Mouse (Mus musculus): Measurements from ENCODE around the gene Ccdc186. TPM values are rescaled to one million over a fixed set of nuclear protein-coding genes. Genes with fewer than 3 reads are reported as not detected.
A peak's percentile ranks its signal among the peaks of the same experiment; 100 is the strongest.

Gene Ccdc186
- polyA plus RNA-seq (2012; rRNA removed), result 4.1 and 6.1 TPM in 2 replicates

DNA sequence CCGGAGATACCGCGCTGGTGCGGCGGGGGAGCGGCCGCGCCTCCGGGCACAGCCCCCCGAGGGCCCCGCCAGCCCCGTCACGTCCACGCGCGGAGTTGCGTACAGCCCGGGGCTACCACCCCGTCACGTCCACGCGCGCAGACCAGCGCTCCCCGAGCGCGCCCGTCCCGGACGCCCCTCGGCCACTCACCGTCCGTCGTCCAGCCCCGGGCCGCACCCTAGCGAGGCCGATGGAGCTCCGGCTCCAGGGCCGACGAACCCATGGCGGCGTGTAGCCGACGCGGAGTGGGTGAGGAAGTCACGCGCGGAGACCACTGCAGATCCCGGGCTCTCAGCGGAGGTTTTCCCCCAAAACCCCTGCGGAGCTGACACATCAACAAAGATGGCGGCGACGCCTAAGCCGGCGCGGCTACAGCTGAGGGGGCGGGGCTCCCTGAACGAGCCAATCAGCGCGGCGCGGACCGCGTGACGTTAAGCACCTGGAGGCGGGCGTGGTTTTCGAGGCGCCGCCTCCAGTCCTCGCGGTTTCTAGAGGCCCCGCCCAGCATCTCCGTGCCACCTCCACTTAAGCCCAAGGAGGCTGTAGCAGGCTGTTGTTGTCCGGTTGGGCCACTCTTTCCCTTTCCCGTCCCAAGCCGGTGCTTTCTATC lies at the start of gene Ccdc186:
Ccdc186 (minus strand) TSS at position 393 of the 650 bp plus-strand sequence.
- whole genome bisulfite sequencing, result under 1% methylated on average over 79 of the region's 79 CpGs
- peak; percentile 73 for DNase-seq (ENCODE audit: low read depth, low spot score)

- DNase-seq (ENCODE audit: low read depth, low spot score), result no peak
- 45% methylated on average over 4 of the region's 4 CpGs for WGBS
Observed at GRCm38 (mm10) chr19:56867701-56868100, 45.7 kb upstream of the Ccdc186 start.

DNA sequence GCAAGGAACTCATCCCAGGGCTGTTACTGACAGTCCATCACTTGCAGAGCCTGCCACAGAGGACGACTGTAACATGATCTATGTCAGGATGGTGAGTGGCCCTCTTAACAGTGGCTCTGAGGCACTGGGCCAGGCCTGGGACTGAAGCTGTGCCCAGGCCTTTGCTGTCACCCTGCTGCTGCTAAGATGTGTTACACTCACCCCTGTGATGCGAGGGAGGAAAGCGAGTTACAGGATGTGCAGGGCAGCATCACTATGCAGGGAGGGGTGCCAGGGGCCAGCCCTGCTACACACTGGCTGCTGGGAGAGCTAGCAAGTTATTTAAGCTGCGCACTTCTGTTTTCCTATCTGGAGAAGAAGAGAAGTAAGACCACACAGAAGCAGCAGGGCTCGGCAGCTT lies 34.5 kb upstream of the Ccdc186 start:
- no peak for DNase-seq (ENCODE audit: low read depth, low spot score)
- WGBS, result 66% methylated on average over 5 of the region's 5 CpGs

DNA sequence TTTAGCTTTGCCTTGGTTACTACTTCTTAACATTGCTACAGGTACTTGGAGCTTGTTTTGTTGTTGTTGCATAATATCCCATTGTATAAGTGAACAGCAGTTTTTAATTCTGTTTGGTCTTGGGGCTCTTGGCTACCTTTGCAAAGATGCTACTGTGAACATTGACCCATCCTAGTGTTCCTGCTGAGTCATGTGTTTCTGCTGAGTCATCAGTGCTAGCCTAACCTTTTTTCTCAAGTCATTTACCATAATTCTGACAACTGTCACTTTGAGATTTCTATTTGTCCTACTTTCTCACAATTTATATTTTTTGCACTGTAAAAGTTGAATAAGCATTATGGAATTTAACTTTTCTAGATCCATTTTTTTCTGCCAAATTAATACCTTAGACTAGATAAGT lies 30.6 kb upstream of the Ccdc186 start:
- DNase-seq (ENCODE audit: low read depth, low spot score), result no peak

DNA sequence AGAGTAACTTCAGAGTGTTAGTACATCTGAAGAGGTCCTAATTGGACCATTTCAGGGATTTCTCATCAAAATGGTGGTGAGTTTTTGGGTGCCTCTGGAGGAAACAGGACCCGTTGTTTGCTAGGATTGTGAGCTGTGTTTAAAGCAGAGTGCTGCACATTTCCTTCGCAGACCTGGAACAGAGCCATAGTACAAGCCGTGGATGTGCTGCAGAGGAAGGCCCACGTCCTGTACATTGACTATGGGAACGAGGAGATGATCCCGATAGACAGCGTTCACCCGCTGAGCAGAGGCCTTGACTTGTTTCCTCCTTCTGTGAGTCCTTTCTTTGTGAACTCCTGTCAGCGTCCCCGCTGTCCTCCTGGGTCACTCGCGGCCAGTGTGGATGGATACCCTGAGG lies 21.0 kb upstream of the Ccdc186 start:
- DNase-seq (ENCODE audit: low read depth, low spot score), result no peak
- WGBS, result 84% methylated on average over 12 of the region's 12 CpGs

DNA sequence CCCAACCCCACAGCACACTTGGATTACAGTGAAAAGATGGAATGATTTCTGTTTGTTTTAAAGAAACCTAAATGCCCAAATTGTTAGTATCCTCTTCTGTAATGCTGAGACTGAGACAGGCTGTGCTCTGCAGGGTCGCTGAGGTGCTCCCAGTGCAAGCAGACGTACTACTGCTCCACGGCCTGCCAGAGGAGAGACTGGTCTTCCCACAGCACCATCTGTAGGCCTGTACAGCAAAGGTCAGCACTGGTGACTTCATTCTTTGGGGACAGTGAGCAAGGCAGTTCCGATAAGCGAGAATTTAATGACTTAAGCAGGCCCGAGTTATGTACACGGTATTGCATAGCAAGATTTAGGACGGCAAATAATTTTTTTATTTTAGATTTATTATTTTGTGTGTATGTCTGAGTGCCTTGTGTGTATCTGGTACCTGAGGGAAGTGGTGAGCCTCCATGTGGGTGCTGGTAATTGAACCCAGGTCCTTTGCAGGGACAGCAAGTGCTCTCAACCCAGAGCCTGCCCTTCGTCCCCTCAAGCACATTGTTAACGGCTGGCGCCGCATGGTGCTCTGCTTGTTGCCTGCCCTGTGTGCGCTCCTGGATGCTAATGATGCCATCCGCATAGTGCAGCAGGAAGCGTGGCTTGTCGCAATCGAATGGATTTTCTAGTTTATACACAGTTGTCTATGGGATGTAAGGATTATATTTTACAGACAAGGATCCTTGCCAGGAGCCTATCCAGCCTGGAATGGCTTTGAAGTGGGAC lies 17.1 kb upstream of the Ccdc186 start:
- WGBS, result 78% methylated on average over 17 of the region's 17 CpGs
- no peak for DNase-seq (ENCODE audit: low read depth, low spot score)

DNA sequence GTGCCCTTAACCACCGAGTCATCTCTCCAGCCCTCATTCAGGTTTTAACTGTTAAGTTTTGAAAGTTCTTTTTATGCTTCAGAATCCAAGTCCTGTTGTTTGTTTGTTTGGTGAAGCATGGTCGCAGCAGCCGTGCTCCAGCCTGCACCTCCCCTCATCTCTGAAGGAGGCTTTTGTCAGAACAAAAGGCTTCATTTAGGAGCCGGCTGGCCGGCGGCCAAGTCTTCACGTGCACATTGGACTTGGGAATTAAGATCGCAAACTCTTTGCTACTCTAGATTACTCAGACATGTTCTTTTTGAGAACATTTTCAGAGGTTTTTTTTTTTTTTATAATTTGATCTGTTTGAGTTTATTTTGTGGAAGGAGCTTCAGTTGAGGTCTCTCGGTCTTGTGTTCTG lies 13.3 kb upstream of the Ccdc186 start:
- WGBS, result 20% methylated on average over 9 of the region's 9 CpGs
- DNase-seq (ENCODE audit: low read depth, low spot score), result no peak

GRCm38 (mm10) chr19:56830163-56830562 lies 8.2 kb upstream of the Ccdc186 start:
- DNase-seq (ENCODE audit: low read depth, low spot score), result no peak
- 91% methylated on average over 4 of the region's 4 CpGs for WGBS

DNA sequence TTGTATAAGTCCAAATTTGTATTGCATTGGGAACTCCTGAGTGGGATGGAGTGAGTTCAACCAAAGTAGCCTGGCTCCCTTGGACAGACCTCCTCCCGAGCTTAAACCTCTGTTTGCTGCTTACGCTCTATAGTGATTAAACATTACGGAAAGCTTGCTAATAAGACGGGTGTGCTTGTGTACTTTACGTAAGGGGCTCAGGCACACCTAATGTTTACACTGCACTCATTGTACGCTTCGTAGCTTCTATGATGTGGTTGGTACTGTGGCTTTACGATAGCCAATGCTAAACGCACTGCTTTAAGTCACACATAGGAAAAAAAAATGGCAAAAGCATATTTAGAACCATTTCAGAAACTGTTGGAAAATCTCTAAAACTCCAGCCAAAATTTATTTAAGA lies 7.3 kb upstream of the Ccdc186 start:
- 24% methylated on average over 9 of the region's 9 CpGs for WGBS
- no peak for DNase-seq (ENCODE audit: low read depth, low spot score)

DNA sequence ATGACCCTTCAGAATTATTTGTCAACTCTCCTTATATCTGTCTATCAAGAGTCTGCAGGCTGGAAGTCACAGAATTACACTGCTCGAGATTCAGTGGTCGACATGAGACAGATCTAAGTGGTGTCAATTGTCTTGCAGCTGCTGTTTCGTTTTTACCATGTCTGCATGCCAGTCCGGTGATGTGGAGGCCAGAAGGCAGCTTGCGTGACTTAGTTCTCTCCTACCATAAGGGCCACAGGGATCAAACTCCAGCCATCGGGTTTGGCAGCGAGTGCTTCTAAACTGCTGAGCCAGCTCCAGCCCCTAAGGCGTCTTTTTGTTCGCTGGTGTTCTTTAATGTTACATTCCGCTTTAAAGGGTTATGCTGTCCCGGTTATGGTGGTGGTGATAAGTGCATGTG lies 6.3 kb upstream of the Ccdc186 start:
- WGBS, result 85% methylated on average over 11 of the region's 11 CpGs
- DNase-seq (ENCODE audit: low read depth, low spot score), result no peak

- DNase-seq (ENCODE audit: low read depth, low spot score), result no peak
- 58% methylated on average over 44 of the region's 44 CpGs for WGBS
Observed at GRCm38 (mm10) chr19:56826047-56826631, 4.1 kb upstream of the Ccdc186 start, which contains the start of gene Tdrd1. Gene Tdrd1 (plus strand): TSS chr19:56826209.

- no peak for DNase-seq (ENCODE audit: low read depth, low spot score)
- 6% methylated on average over 10 of the region's 10 CpGs for WGBS
Observed at GRCm38 (mm10) chr19:56822448-56822836, 452 bp upstream of the Ccdc186 start.

DNA sequence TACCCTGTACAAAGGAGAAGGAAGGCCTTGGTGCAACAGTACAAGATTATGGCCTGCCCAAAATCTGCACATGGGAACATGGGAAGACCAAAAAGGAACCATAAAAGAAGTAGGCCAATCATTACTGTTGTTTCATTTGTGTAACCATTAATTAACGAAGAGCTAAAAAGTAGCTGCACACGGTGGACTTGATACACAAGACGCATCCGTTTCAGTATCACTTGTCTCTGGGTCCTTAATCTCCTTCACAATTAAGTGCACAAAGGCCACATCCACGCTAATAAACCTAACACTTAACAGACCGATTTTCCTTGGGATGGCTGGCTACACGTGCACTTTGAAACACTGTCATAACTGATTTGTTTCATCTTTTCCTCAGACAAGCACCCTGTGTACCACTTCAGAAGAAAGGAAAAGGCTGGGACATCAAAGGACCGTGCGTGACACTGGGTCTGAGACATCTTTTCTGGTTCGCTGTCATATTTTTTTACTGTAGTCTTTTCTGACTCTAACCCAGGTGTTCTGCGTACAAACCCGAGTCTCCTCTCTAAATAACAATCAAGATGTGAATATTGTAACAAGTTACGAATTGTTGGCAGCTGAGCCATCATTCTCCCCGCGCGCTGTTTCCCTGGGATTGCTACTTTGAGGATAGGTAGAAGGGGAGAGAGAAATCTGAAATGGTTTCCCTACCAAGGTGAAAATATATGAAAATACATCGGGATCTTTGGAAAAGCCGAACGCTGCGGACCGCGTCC lies 771 bp downstream of the Ccdc186 start:
- 6% methylated on average over 22 of the region's 22 CpGs for WGBS
- DNase-seq (ENCODE audit: low read depth, low spot score), result no peak

GRCm38 (mm10) chr19:56817851-56818526 lies 4.0 kb downstream of the Ccdc186 start:
- DNase-seq (ENCODE audit: low read depth, low spot score), result no peak
- WGBS, result 24% methylated on average over 14 of the region's 14 CpGs

GRCm38 (mm10) chr19:56813360-56813759 lies 8.6 kb downstream of the Ccdc186 start:
- 82% methylated on average over 4 of the region's 4 CpGs for WGBS

DNA sequence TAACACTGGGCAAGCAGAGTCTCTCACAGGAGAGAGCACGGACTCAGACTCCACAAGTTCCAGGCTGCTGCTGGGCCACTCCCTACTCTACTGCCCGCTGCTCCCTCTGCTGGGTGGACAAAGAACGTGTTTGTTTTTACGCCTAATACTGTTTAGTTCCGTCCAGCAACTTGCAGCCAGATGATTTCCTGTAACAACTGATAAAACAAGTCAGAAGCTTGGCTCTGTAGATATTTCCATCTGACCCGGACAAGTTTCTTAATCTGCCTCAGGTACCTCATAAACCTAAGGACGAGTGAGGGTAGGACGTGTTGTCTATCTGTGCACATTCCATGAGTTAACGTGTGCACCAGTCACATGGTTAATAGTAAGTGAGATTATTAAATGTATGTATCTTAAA lies 10.4 kb downstream of the Ccdc186 start:
- DNase-seq (ENCODE audit: low read depth, low spot score), result peak; percentile 45

More at GRCm38 (mm10) chr19:56813360-56813759, 8.6 kb downstream of the Ccdc186 start:
- DNase-seq (ENCODE audit: low read depth, low spot score), result no peak

DNA sequence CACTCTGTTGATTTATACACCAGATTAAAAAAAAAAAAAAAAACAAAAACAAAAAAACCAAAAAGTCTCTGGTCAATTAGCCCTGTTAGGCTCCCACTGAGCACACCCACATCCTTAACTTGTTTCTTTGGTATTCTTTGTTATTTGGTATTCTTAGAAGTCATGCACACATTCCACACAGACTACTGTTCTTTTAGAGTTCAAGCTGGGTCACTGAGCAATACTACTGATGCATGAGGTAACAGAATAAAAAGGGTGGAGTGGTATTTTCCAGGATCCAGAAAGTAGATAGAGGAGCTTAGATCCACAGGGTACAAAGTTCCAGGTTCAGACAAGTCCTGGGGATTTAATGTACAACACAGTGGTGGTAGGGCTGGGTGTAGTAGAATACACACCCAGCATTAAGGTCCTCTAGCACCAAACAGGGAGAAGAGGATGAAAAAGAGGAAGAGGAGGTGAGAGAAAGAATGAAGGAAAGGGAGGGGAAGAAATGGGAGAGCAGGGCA lies 11.3 kb downstream of the Ccdc186 start:
- peak; percentile 56 for DNase-seq (ENCODE audit: low read depth, low spot score)

More for the DNA sequence above, 10.4 kb downstream of the Ccdc186 start:
- 22% methylated on average over 9 of the region's 9 CpGs for WGBS

DNA sequence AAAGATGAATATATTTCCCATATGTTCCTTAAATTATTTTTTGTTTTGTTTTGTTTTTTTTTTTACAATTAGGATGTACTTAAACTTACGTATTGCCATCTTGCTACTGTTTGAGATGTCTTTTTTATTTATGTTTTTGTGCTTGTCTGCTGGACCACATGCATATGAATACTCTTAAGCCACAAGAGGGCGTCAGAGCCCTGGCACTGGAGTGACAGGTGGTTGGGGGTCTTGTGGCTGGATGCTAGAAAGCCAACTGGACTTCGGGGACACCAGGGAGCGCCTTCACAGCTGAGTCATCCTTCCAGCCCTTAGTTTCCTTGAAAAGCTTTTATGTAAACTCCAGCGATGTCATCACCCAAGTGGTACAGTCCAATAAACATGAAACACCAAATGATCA lies 13.2 kb downstream of the Ccdc186 start:
- 61% methylated on average over 5 of the region's 5 CpGs for WGBS
- DNase-seq (ENCODE audit: low read depth, low spot score), result no peak

DNA sequence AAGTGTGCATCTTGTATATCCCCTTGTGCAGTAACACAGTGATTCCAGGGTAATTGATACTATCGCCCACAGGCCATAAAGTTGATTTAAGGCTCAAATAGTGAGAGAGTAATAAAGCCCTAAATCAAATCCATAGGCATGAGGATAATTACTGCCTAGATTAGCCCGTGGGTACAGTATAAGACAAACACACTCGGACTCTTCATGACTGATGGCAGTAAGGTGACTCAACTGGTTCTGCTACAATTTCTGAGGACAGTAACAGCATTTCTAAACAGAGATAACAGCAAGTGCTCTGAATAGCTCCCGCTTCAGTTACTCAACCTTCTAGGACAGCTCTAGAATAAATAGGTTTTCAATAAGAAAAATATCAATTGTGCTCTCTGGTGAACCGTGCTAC lies 14.9 kb downstream of the Ccdc186 start:
- no peak for DNase-seq (ENCODE audit: low read depth, low spot score)
- WGBS, result 34% methylated on average over 5 of the region's 5 CpGs
